Mouse (Mus musculus): ENCODE results near the gene Cadps2. TPM values are rescaled to one million over a fixed set of nuclear protein-coding genes. Genes with fewer than 3 reads are reported as not detected.

Gene Cadps2
- polyA plus RNA-seq, 1 experiment from 2014 or later, result 1.1 TPM

GRCm38 (mm10) chr6:23732750-23733149, 106.5 kb downstream of the Cadps2 start:
- H3K27me3 ChIP-seq (ENCODE audit: low read depth, poor library complexity, severe bottlenecking), result no peaks in the 10 kb centered on the region
- H3K4me1 ChIP-seq, result peaks cover 34% of the 10 kb centered on the region
- 11% methylated on average over 3 of the region's 3 CpGs for WGBS
- no peaks in the 10 kb centered on the region for H3K9me3 ChIP-seq (replicated peaks)
- H3K27ac ChIP-seq (replicated peaks), result peak overlapping the region; percentile 79
- DNase-seq (ENCODE audit: low spot score), result peak; percentile 56
- no peak overlapping the region for H3K4me3 ChIP-seq
- H3K36me3 ChIP-seq, result no peaks in the 10 kb centered on the region

GRCm38 (mm10) chr6:23728620-23729019, 110.6 kb downstream of the Cadps2 start:
- DNase-seq (ENCODE audit: low spot score), result no peak
- no peak overlapping the region for H3K4me3 ChIP-seq
- no peaks in the 10 kb centered on the region for H3K27me3 ChIP-seq (ENCODE audit: low read depth, poor library complexity, severe bottlenecking)
- H3K36me3 ChIP-seq, result no peaks in the 10 kb centered on the region
- peaks cover 26% of the 10 kb centered on the region for H3K4me1 ChIP-seq
- H3K27ac ChIP-seq (replicated peaks), result no peak overlapping the region
- H3K9me3 ChIP-seq (replicated peaks), result no peaks in the 10 kb centered on the region
- WGBS, result 86% methylated on average over 3 of the region's 3 CpGs

- no peak for DNase-seq (ENCODE audit: low spot score)
- H3K27me3 ChIP-seq (ENCODE audit: low read depth, poor library complexity, severe bottlenecking), result no peaks in the 10 kb centered on the region
- no peaks in the 10 kb centered on the region for H3K36me3 ChIP-seq
- 90% methylated on average over 4 of the region's 4 CpGs for WGBS
- peaks cover 7% of the 10 kb centered on the region for H3K9me3 ChIP-seq (replicated peaks)
- no peaks in the 10 kb centered on the region for H3K4me1 ChIP-seq
- H3K4me3 ChIP-seq, result no peak overlapping the region
- H3K27ac ChIP-seq (replicated peaks), result no peak overlapping the region
Observed at GRCm38 (mm10) chr6:23723697-23724096, 115.5 kb downstream of the Cadps2 start.

- no peak for DNase-seq (ENCODE audit: low spot score)
- Histone ChIP-seq H3K4me1 (no peaks in the 10 kb centered on the region), H3K27ac (replicated peaks) (no peak overlapping the region), H3K27me3 (ENCODE audit: low read depth, poor library complexity, severe bottlenecking) (no peaks in the 10 kb centered on the region), H3K36me3 (no peaks in the 10 kb centered on the region), H3K4me3 (no peak overlapping the region), H3K9me3 (replicated peaks) (peaks cover 12% of the 10 kb centered on the region)
- WGBS, result 94% methylated on average over 2 of the region's 2 CpGs
Observed at GRCm38 (mm10) chr6:23720401-23720800, 118.8 kb downstream of the Cadps2 start.

- Histone ChIP-seq H3K9me3 (replicated peaks) (no peaks in the 10 kb centered on the region), H3K4me3 (no peak overlapping the region)
- WGBS, result 75% methylated on average over 3 of the region's 3 CpGs
Observed at GRCm38 (mm10) chr6:23707506-23707905, 131.7 kb downstream of the Cadps2 start.

GRCm38 (mm10) chr6:23700879-23701278, 138.3 kb downstream of the Cadps2 start:
- Histone ChIP-seq H3K4me1 (no peaks in the 10 kb centered on the region), H3K27ac (replicated peaks) (no peak overlapping the region), H3K9me3 (replicated peaks) (no peaks in the 10 kb centered on the region), H3K36me3 (no peaks in the 10 kb centered on the region), H3K4me3 (no peak overlapping the region), H3K27me3 (ENCODE audit: low read depth, poor library complexity, severe bottlenecking) (no peaks in the 10 kb centered on the region)
- no peak for DNase-seq (ENCODE audit: low spot score)
- 81% methylated on average over 3 of the region's 3 CpGs for WGBS

More at GRCm38 (mm10) chr6:23707506-23707905, 131.7 kb downstream of the Cadps2 start:
- Histone ChIP-seq H3K36me3 (no peaks in the 10 kb centered on the region), H3K4me1 (no peaks in the 10 kb centered on the region), H3K27me3 (ENCODE audit: low read depth, poor library complexity, severe bottlenecking) (no peaks in the 10 kb centered on the region), H3K27ac (replicated peaks) (no peak overlapping the region)
- DNase-seq (ENCODE audit: low spot score), result no peak

GRCm38 (mm10) chr6:23678172-23678571, 161.0 kb downstream of the Cadps2 start:
- H3K9me3 ChIP-seq (replicated peaks), result no peaks in the 10 kb centered on the region
- WGBS, result 81% methylated on average over 1 of the region's 1 CpGs
- H3K27me3 ChIP-seq (ENCODE audit: low read depth, poor library complexity, severe bottlenecking), result no peaks in the 10 kb centered on the region
- no peak overlapping the region for H3K27ac ChIP-seq (replicated peaks)
- no peak for DNase-seq (ENCODE audit: low spot score)
- no peaks in the 10 kb centered on the region for H3K4me1 ChIP-seq
- H3K4me3 ChIP-seq, result no peak overlapping the region
- H3K36me3 ChIP-seq, result no peaks in the 10 kb centered on the region

- Histone ChIP-seq H3K4me1 (no peaks in the 10 kb centered on the region), H3K36me3 (no peaks in the 10 kb centered on the region), H3K27ac (replicated peaks) (no peak within 1 kb of the TSS), H3K27me3 (ENCODE audit: low read depth, poor library complexity, severe bottlenecking) (no peaks in the 10 kb centered on the region), H3K4me3 (no peak within 1 kb of the TSS), H3K9me3 (replicated peaks) (no peaks in the 10 kb centered on the region)
- 92% methylated on average over 2 of the region's 2 CpGs for WGBS
- DNase-seq (ENCODE audit: low spot score), result no peak
Observed at GRCm38 (mm10) chr6:23655036-23655435, 184.2 kb downstream of the Cadps2 start, which contains the start of gene Rnf148. Gene Rnf148, minus strand, starts transcription at chr6:23655136.

- DNase-seq (ENCODE audit: low spot score), result no peak
- H3K36me3 ChIP-seq, result no peaks in the 10 kb centered on the region
- no peaks in the 10 kb centered on the region for H3K27me3 ChIP-seq (ENCODE audit: low read depth, poor library complexity, severe bottlenecking)
- WGBS, result 86% methylated on average over 2 of the region's 2 CpGs
- no peaks in the 10 kb centered on the region; the same call in 1 of the 2 replicates for H3K4me1 ChIP-seq
- H3K27ac ChIP-seq (replicated peaks), result no peak within 1 kb of the TSS
- no peaks in the 10 kb centered on the region for H3K9me3 ChIP-seq (replicated peaks)
- no peak within 1 kb of the TSS for H3K4me3 ChIP-seq
Observed at GRCm38 (mm10) chr6:23650205-23650604, 189.0 kb downstream of the Cadps2 start, which contains the start of gene Rnf133. Gene Rnf133, minus strand, starts transcription at chr6:23650305.

GRCm38 (mm10) chr6:23648732-23649131, 190.5 kb downstream of the Cadps2 start:
- no peaks in the 10 kb centered on the region for H3K9me3 ChIP-seq (replicated peaks)
- H3K27ac ChIP-seq (replicated peaks), result no peak overlapping the region
- no peak overlapping the region for H3K4me3 ChIP-seq
- H3K27me3 ChIP-seq (ENCODE audit: low read depth, poor library complexity, severe bottlenecking), result no peaks in the 10 kb centered on the region
- WGBS, result 81% methylated on average over 8 of the region's 8 CpGs
- H3K36me3 ChIP-seq, result no peaks in the 10 kb centered on the region
- no peak for DNase-seq (ENCODE audit: low spot score)
- H3K4me1 ChIP-seq, result no peaks in the 10 kb centered on the region; the same call in 1 of the 2 replicates

- H3K27ac ChIP-seq (replicated peaks), result no peak overlapping the region
- no peaks in the 10 kb centered on the region for H3K36me3 ChIP-seq
- no peak for DNase-seq (ENCODE audit: low spot score)
- H3K27me3 ChIP-seq (ENCODE audit: low read depth, poor library complexity, severe bottlenecking), result no peaks in the 10 kb centered on the region
- H3K4me1 ChIP-seq, result no peaks in the 10 kb centered on the region; the same call in 1 of the 2 replicates
- H3K9me3 ChIP-seq (replicated peaks), result no peaks in the 10 kb centered on the region
- H3K4me3 ChIP-seq, result no peak overlapping the region
- WGBS, result 91% methylated on average over 7 of the region's 7 CpGs
Observed at GRCm38 (mm10) chr6:23647627-23648247, 191.5 kb downstream of the Cadps2 start.

- H3K9me3 ChIP-seq (replicated peaks), result no peaks in the 10 kb centered on the region
- H3K27ac ChIP-seq (replicated peaks), result no peak overlapping the region
- H3K4me3 ChIP-seq, result no peak overlapping the region
- WGBS, result 86% methylated on average over 3 of the region's 3 CpGs
- DNase-seq (ENCODE audit: low spot score), result no peak
- H3K36me3 ChIP-seq, result no peaks in the 10 kb centered on the region
- no peaks in the 10 kb centered on the region for H3K4me1 ChIP-seq
- peaks cover 7% of the 10 kb centered on the region for H3K27me3 ChIP-seq (ENCODE audit: low read depth, poor library complexity, severe bottlenecking)
Observed at GRCm38 (mm10) chr6:23637081-23637480, 202.1 kb downstream of the Cadps2 start.

- Histone ChIP-seq H3K4me1 (peaks cover 3% of the 10 kb centered on the region; the same call in 1 of the 2 replicates), H3K27me3 (ENCODE audit: low read depth, poor library complexity, severe bottlenecking) (peaks cover 9% of the 10 kb centered on the region), H3K27ac (replicated peaks) (no peak overlapping the region), H3K4me3 (no peak overlapping the region), H3K9me3 (replicated peaks) (no peaks in the 10 kb centered on the region), H3K36me3 (no peaks in the 10 kb centered on the region)
- 91% methylated on average over 3 of the region's 3 CpGs for WGBS
- no peak for DNase-seq (ENCODE audit: low spot score)
Observed at GRCm38 (mm10) chr6:23635208-23635607, 204.0 kb downstream of the Cadps2 start.

Measured in midbrain, embryonic 10.5 days (tissue).